Mouse (Mus musculus): ENCODE data around the gene Rbmxl2. TPM values are rescaled to one million over a fixed set of nuclear protein-coding genes. Genes with fewer than 3 reads are reported as not detected.
A peak's percentile ranks its signal among the peaks of the same experiment; 100 is the strongest.

Rbmxl2 gene
- not detected in 2 replicates for polyA plus RNA-seq (2015; fragmentation: Nextera tagmentation; extraction: Ambion mirVana)

DNA sequence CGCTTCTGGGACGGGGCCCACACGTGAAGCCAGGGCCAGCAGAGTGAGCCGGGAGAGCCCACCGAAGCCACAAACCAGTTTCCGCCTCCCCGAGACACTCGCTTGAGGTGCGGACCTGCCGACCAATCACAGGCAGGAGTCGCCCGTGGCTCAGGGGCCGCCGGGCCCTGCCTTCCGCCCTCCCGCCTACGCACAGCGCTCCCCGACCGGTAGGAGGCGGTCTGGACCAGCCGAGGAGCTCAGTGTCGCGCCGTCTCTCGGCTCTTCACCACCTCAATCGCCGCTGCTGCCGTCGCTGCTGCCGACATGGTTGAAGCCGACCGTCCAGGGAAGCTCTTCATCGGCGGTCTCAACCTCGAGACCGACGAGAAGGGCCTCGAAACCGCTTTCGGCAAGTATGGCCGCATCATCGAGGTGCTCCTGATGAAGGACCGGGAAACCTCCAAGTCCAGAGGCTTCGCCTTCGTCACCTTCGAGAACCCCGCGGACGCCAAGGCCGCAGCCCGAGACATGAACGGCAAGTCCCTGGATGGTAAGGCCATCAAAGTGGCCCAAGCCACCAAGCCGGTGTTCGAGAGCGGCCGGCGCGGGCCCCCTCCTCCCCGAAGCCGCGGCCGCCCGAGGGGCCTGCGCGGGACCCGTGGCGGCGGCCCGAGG, at the start of gene Rbmxl2:
Gene Rbmxl2 (plus strand): TSS at position 242 of the 657 bp plus-strand sequence.
- H3K4me1 ChIP-seq: peaks cover 2% of the 10 kb centered on the region; the same call in 1 of the 2 replicates
- WGBS: 43% methylated on average over 69 of the region's 70 CpGs
- H3K9ac ChIP-seq (replicated peaks): no peak within 1 kb of the TSS
- peak within 1 kb of the TSS; percentile 27 for H3K4me3 ChIP-seq (replicated peaks)
- no peak for ATAC-seq (ENCODE audit: low FRiP score)
- H3K36me3 ChIP-seq: no peaks in the 10 kb centered on the region
- H3K4me2 ChIP-seq: peak within 1 kb of the TSS; percentile 44
- no peak within 1 kb of the TSS for H3K27ac ChIP-seq (replicated peaks)
- H3K9me3 ChIP-seq (replicated peaks): peaks cover 6% of the 10 kb centered on the region; the same call in 1 of the 2 replicates
- peaks cover 40% of the 10 kb centered on the region for H3K27me3 ChIP-seq (replicated peaks)

DNA sequence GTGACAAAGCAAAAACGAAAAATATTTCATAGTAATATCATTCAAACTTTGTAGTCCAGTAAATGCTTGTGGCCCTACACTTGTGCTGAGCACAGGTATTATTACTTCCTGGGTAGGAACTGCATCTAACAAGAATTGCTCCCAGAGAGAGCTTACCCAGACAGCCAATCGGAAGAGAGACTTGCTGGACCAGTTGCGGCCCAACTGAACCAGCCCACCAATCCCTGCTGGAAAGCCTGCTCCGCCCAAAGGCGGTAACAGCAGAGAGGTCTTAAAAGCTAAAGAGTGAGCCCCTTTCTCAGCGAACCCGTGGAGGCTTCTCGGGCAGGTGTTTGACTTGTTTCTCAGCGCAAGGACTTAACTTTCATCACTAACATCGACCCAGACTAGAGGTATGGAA, 42.6 kb upstream of the Rbmxl2 start, which contains the start of gene Nlrp14:
Gene Nlrp14 (plus strand): TSS at position 301 of the 400 bp plus-strand sequence.
- Histone ChIP-seq H3K9me3 (replicated peaks) (no peaks in the 10 kb centered on the region), H3K27me3 (replicated peaks) (no peaks in the 10 kb centered on the region)
- 82% methylated on average over 10 of the region's 10 CpGs for WGBS

DNA sequence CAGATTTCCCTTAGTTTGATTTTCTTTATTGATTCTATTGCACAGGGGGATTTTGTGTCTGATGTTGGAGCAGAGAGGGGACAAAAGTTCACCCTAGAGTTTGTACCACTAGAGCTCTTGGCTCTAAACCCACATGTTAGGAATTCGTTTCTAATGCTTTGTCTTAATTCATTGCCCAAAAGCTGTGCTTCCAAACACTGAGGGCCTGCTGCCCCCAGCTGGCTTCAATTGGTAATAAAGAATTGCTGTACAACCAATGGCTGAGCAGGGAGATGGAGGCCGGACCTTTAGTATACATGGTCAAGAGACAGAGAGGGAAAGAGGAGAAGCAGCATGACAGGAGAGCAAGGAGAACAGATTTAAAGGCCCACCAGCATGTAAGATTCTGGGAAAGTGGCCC, 28.8 kb upstream of the Rbmxl2 start:
- no peaks in the 10 kb centered on the region for H3K36me3 ChIP-seq
- no peak overlapping the region for H3K27ac ChIP-seq (replicated peaks)
- no peaks in the 10 kb centered on the region for H3K9me3 ChIP-seq (replicated peaks)
- H3K27me3 ChIP-seq (replicated peaks): no peaks in the 10 kb centered on the region
- WGBS: 50% methylated on average over 2 of the region's 2 CpGs
- H3K4me3 ChIP-seq (replicated peaks): no peak overlapping the region
- no peaks in the 10 kb centered on the region for H3K4me1 ChIP-seq
- H3K4me2 ChIP-seq: no peak overlapping the region
- no peak overlapping the region for H3K9ac ChIP-seq (replicated peaks)
- ATAC-seq (ENCODE audit: low FRiP score): no peak

More for the DNA sequence above, 42.6 kb upstream of the Rbmxl2 start, which contains the start of gene Nlrp14:
- Histone ChIP-seq H3K27ac (replicated peaks) (no peak within 1 kb of the TSS), H3K4me3 (replicated peaks) (no peak within 1 kb of the TSS), H3K4me1 (no peaks in the 10 kb centered on the region), H3K36me3 (no peaks in the 10 kb centered on the region), H3K9ac (replicated peaks) (no peak within 1 kb of the TSS), H3K4me2 (no peak within 1 kb of the TSS)
- ATAC-seq (ENCODE audit: low FRiP score): no peak

DNA sequence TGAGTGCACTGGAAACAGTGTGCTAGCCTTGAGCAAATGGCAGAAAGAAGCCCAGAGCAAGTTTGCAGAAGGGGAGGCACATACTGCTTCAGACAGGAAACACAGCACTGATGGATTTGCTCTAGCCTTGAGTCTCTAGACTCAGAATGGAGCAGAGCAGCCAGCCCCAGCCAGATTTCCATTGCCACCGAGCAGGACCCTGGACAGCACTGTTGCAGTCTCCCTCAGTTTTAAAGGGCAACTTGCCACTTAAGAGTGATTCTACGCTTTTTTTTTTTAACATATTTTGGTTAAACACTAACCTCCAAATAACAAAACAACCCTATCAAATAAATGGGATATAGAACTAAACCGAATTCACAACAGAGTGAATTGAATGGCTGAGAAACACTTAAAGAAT, 7.4 kb upstream of the Rbmxl2 start:
- Histone ChIP-seq H3K4me2 (no peak overlapping the region), H3K27me3 (replicated peaks) (no peaks in the 10 kb centered on the region), H3K4me1 (no peaks in the 10 kb centered on the region), H3K4me3 (replicated peaks) (no peak overlapping the region), H3K9ac (replicated peaks) (no peak overlapping the region), H3K36me3 (no peaks in the 10 kb centered on the region), H3K9me3 (replicated peaks) (no peaks in the 10 kb centered on the region), H3K27ac (replicated peaks) (no peak overlapping the region)
- WGBS: 47% methylated on average over 3 of the region's 3 CpGs
- no peak for ATAC-seq (ENCODE audit: low FRiP score)

DNA sequence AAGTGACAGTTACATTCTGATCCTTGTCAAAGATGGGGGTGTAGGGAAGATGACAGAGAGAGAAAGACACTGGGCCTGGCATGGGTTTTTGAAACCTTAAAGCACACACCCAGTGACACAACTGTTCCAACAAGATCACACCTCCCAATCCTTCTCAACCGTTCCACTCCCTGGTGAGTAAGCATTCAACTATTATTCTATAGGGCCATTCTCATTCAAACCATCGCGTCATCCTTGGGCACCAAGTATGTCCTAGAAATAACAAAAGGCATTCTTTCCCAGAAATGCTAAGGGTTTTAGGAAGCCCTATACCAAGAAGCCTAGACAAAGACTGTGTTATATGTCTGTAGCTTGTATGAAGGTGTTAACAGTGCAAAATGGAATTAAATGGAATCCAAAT, 1.4 kb upstream of the Rbmxl2 start:
- Histone ChIP-seq H3K9me3 (replicated peaks) (peaks cover 6% of the 10 kb centered on the region; the same call in 1 of the 2 replicates), H3K27ac (replicated peaks) (no peak overlapping the region), H3K9ac (replicated peaks) (no peak overlapping the region), H3K36me3 (no peaks in the 10 kb centered on the region), H3K4me2 (no peak overlapping the region), H3K4me3 (replicated peaks) (no peak overlapping the region), H3K4me1 (peaks cover 2% of the 10 kb centered on the region; the same call in 1 of the 2 replicates), H3K27me3 (replicated peaks) (peaks cover 37% of the 10 kb centered on the region)
- WGBS: 78% methylated on average over 3 of the region's 3 CpGs
- no peak for ATAC-seq (ENCODE audit: low FRiP score)

DNA sequence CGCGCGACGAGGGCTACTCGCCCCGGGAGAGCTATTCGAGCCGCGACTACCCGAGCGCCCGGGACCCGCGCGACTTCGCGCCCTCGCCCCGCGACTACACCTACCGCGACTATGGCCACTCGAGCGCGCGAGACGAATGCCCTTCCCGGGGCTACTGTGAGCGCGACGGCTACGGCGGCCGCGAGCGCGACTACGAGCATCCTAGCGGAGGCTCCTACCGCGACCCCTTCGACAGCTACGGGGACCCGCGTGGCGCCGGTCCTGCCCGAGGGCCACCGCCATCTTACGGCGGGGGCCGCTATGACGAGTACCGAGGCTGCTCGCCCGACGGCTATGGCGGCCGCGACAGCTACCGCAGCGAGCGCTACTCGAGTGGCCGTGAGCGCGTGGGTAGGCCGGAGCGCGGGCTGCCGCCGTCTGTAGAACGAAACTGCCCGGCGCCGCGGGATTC, 906 bp downstream of the Rbmxl2 start:
- no peak overlapping the region for H3K27ac ChIP-seq (replicated peaks)
- H3K9me3 ChIP-seq (replicated peaks): peaks cover 6% of the 10 kb centered on the region; the same call in 1 of the 2 replicates
- H3K4me2 ChIP-seq: peak overlapping the region; percentile 44
- H3K9ac ChIP-seq (replicated peaks): no peak overlapping the region
- peak overlapping the region; percentile 27 for H3K4me3 ChIP-seq (replicated peaks)
- H3K36me3 ChIP-seq: no peaks in the 10 kb centered on the region
- peaks cover 2% of the 10 kb centered on the region; the same call in 1 of the 2 replicates for H3K4me1 ChIP-seq
- 25% methylated on average over 68 of the region's 77 CpGs for WGBS
- peak; percentile 38; the same call in 1 of the 2 replicates for ATAC-seq (ENCODE audit: low FRiP score)
- H3K27me3 ChIP-seq (replicated peaks): peaks cover 42% of the 10 kb centered on the region

DNA sequence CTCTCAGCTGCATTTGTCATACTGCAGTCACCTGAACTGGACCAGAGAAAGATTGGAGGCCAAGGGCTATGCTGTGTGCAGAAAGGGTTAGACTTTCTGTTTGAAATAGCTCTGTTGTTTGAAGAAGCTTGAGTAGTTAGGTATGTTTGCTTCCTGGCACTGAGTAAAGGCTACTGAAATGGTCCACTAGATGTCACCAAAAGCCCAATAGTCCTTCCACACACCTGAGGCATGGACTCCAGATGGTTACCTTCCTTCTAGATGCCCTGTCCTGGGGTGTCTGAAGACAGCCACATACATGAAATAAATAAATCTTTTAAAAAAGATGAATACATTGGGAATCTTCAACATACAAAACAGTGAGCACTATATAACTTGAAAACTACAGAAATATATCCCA, 6.5 kb downstream of the Rbmxl2 start:
- no peaks in the 10 kb centered on the region for H3K9me3 ChIP-seq (replicated peaks)
- H3K4me1 ChIP-seq: no peaks in the 10 kb centered on the region
- H3K36me3 ChIP-seq: no peaks in the 10 kb centered on the region
- H3K27ac ChIP-seq (replicated peaks): no peak overlapping the region
- peaks cover 17% of the 10 kb centered on the region for H3K27me3 ChIP-seq (replicated peaks)
- ATAC-seq (ENCODE audit: low FRiP score): peak; percentile 86
- no peak overlapping the region for H3K9ac ChIP-seq (replicated peaks)
- no peak overlapping the region for H3K4me2 ChIP-seq
- H3K4me3 ChIP-seq (replicated peaks): no peak overlapping the region

DNA sequence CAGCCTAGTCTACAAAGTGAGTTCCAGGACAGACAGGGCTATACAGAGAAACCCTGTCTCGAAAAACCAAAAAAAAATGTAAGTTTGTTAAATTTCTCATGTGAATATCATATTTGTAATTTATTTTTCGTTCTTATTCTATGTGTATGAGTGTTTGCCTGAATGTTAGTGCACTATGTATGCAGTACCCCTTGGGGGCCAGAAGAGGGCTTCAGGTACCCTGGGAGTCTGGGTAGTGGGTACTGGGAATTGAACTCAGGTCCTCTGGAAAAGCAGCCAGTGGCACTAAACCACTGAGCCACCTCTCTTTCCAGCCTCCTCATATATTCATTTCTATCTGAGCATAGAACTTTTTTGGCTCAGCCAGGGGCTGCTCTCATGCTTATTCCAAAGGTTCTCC, 7.6 kb downstream of the Rbmxl2 start:
- ATAC-seq (ENCODE audit: low FRiP score): no peak
- Histone ChIP-seq H3K4me2 (no peak overlapping the region), H3K9ac (replicated peaks) (no peak overlapping the region), H3K36me3 (no peaks in the 10 kb centered on the region), H3K9me3 (replicated peaks) (no peaks in the 10 kb centered on the region), H3K27ac (replicated peaks) (no peak overlapping the region), H3K4me3 (replicated peaks) (no peak overlapping the region), H3K27me3 (replicated peaks) (peaks cover 6% of the 10 kb centered on the region; the same call in 1 of the 2 replicates), H3K4me1 (no peaks in the 10 kb centered on the region)
- WGBS: 81% methylated on average over 2 of the region's 2 CpGs

DNA sequence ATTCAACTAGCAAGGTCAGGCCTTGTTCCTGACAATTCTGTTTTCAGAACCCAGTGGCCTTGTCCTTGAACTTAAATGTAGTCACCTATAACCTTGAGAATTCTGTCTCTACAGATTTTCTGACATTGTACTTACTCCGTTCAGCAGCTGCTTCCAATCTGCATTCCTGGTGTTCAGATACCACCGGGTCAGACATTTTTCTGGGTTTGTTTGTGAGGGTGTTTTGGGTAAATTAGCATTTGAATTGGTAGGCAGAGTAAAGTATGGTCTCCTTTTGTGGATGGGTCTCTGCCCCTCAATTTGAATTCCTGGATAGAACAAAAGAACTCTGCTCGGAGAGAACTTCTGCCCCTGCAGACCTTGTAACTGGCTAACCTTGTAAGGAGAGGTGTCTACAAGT, 27.6 kb downstream of the Rbmxl2 start:
- 10% methylated on average over 3 of the region's 3 CpGs for WGBS
- H3K36me3 ChIP-seq: no peaks in the 10 kb centered on the region
- no peak for ATAC-seq (ENCODE audit: low FRiP score)

DNA sequence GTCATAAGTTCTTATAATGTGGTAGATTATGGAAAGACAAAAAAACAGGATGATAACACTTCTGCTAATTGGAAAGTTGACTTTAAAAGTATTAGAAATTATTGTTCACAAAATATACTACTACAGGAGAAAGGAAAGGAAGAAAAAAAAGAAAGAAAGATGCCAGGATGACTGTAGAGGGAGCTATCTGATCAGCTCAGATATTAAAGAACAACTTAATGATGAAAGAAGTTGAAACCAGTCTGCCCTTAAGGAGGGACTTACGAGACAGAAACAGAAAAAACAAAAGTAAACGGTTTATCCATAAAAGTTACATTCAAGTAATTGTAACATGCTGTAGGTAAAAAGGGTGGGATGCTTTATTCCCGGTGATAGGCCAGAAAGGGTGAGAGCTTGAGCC, 28.3 kb downstream of the Rbmxl2 start:
- Histone ChIP-seq H3K4me3 (replicated peaks) (no peak overlapping the region), H3K27me3 (replicated peaks) (no peaks in the 10 kb centered on the region), H3K9me3 (replicated peaks) (no peaks in the 10 kb centered on the region), H3K4me1 (no peaks in the 10 kb centered on the region), H3K4me2 (no peak overlapping the region), H3K9ac (replicated peaks) (no peak overlapping the region), H3K27ac (replicated peaks) (no peak overlapping the region), H3K36me3 (no peaks in the 10 kb centered on the region)
- WGBS: 81% methylated on average over 3 of the region's 3 CpGs
- ATAC-seq (ENCODE audit: low FRiP score): no peak

More for the DNA sequence above, 27.6 kb downstream of the Rbmxl2 start:
- H3K27ac ChIP-seq (replicated peaks): no peak overlapping the region
- H3K4me1 ChIP-seq: no peaks in the 10 kb centered on the region
- no peaks in the 10 kb centered on the region for H3K9me3 ChIP-seq (replicated peaks)
- H3K4me2 ChIP-seq: no peak overlapping the region
- no peaks in the 10 kb centered on the region for H3K27me3 ChIP-seq (replicated peaks)
- no peak overlapping the region for H3K9ac ChIP-seq (replicated peaks)
- H3K4me3 ChIP-seq (replicated peaks): no peak overlapping the region

DNA sequence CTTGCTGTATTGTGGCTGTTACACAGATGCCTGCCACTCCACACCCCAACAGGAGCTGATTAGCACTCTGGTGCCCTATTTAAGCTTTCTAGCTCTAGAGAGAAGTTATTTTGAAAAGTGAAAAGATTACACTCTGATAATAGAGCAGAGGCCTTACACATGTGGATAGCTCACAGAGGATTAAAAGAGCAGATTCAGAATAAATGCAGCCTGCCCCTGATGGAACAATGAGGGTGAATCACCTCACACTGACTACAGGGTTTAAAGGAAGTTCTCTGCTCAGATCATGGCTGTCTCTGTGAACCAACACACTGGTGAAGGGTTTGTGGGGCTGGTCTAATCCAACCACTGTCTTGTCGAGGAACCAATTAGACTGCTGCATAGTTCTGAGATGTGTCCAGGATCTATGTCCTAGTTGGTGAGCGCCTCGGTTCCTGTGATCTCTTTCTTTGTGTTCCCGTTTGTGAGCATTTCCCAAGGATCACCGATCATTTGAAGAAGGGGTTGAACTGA, 32.2 kb downstream of the Rbmxl2 start:
- no peak overlapping the region for H3K4me3 ChIP-seq (replicated peaks)
- H3K4me2 ChIP-seq: no peak overlapping the region
- H3K36me3 ChIP-seq: no peaks in the 10 kb centered on the region
- ATAC-seq (ENCODE audit: low FRiP score): no peak
- H3K9me3 ChIP-seq (replicated peaks): no peaks in the 10 kb centered on the region
- no peaks in the 10 kb centered on the region for H3K27me3 ChIP-seq (replicated peaks)
- 90% methylated on average over 5 of the region's 5 CpGs for WGBS
- H3K9ac ChIP-seq (replicated peaks): no peak overlapping the region
- no peak overlapping the region for H3K27ac ChIP-seq (replicated peaks)
- no peaks in the 10 kb centered on the region for H3K4me1 ChIP-seq
